Mouse (Mus musculus) gastrocnemius, postnatal 10 days (tissue): ENCODE measurements around the gene Lad1. TPM values are rescaled to one million over a fixed set of nuclear protein-coding genes. Genes with fewer than 3 reads are reported as not detected.

Source experiments
- DNase-seq: peaks from one replicate; pipeline ENCODE4 v3.0.0; 2021; ENCODE audit warnings: mixed read lengths
- total RNA-seq, 2 experiments: library from RNA; stranded (reverse); gene quantifications; 2 replicates each; pipeline ENCODE4 v1.2.3; 2021

Lad1 gene
- total RNA-seq, 2 experiments from 2014 or later = 0.11 to 0.12 TPM

GRCm38 (mm10) chr1:135846632-135847031, 28.2 kb downstream of the Lad1 start:
- DNase-seq = no peak

- DNase-seq = peak; percentile 40
Measured at GRCm38 (mm10) chr1:135847139-135847562, 28.8 kb downstream of the Lad1 start.

GRCm38 (mm10) chr1:135847611-135848351, 29.4 kb downstream of the Lad1 start:
- DNase-seq = no peak

DNA sequence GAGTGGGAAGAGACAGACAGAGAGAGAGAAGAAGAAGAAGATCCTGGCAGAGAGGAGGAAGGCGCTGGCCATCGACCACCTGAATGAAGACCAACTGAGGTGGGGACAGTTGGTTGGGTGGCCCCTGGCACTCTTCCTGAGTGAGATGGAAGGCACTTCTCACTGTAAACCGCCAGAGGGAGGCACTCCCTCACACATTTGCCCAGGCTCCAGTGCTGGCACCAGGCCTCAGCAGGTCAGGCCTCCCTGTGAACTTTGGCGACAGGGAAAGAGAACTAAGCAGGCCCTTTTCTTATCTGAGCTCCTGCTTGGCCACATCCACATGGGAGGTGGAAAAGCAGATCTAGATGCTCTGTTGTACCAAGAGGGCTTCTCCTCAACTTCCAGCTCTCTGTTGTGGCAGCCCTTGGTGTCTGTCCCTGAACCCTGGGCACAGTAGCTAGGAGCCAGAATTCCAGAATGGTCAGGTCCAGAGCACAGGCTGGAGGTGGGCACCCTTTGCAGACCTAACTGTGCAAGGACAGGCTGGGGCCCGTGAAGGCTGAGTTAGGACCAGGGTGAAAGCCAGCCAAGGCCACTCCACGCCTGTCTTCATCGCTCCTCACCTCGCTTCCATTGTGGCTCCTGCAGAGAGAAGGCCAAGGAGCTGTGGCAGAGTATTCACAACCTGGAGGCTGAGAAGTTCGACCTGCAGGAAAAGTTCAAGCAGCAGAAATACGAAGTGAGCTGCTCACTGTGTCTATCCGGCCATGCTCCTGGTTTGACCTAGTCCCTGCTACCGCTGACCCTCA, 32.5 kb downstream of the Lad1 start:
- peak; percentile 62 for DNase-seq

GRCm38 (mm10) chr1:135852044-135852756, 33.8 kb downstream of the Lad1 start:
- DNase-seq = no peak

DNA sequence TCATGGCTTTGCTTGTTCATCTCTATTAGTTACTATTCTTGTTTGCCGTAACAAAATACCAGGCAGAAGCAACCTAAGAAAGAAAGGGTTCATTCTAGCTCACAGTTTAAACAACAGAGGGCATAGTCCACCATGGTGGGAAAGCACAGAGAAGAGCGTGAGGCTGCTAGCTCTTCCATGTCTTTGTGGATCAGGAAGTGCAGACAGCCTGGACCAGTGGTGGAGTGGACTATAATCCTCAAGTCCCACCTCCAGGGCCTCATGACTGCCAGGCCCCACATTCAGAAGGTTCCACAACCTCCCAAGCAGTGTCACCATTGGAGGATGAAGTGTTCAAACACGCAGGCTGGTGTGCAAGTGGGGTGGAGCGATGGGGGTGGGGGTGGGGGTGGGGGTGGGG, 34.8 kb downstream of the Lad1 start:
- DNase-seq = no peak

- DNase-seq = no peak
Measured at GRCm38 (mm10) chr1:135854591-135855343, 36.4 kb downstream of the Lad1 start.

DNA sequence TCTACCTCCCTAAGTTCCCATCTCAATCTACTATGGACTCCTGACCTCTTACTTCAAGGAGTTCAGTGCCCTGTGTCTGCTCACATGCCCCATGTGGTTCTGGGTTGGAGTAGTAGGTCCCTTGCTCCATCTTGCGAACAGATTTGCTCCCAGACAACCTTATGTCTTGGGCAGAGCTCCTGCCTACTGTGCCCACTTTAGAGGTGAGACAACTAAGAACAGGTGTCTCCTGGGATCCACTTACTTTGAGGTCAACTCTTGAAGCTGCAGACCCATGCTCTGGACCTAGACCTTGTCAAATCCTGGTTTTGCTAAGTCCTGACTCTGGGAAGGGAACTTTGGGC, 36.9 kb downstream of the Lad1 start:
- DNase-seq = no peak

GRCm38 (mm10) chr1:135856070-135856469, 37.7 kb downstream of the Lad1 start:
- no peak for DNase-seq

- no peak for DNase-seq
Measured at GRCm38 (mm10) chr1:135857137-135857775, 38.9 kb downstream of the Lad1 start.

- DNase-seq = no peak
Measured at GRCm38 (mm10) chr1:135858533-135858932, 40.1 kb downstream of the Lad1 start.

DNA sequence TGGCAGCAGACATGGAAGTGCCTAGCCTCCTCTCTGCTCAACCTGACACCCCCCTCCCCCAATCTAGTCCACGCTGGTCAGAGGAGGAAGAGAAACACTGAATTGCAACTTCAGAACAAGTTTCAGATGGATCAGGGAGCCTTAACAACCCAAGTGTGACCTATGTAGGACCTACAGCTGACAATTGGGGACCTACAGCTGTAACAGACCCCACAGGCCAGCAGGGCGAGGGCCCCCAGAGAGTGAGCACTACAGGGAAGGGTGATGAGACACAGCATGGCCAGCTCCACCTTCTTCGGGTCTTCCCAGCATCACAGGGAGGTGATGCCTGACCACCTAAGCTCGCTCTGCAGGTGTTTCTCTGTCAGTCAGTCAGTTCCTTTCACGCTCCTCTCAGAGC, 42.7 kb downstream of the Lad1 start:
- no peak for DNase-seq

- DNase-seq = no peak
Measured at GRCm38 (mm10) chr1:135861980-135862552, 43.7 kb downstream of the Lad1 start.

GRCm38 (mm10) chr1:135862561-135862960, 44.2 kb downstream of the Lad1 start:
- no peak for DNase-seq

GRCm38 (mm10) chr1:135863786-135864335, 45.5 kb downstream of the Lad1 start:
- DNase-seq = no peak

- DNase-seq = no peak
Measured at GRCm38 (mm10) chr1:135864830-135865229, 46.4 kb downstream of the Lad1 start.

DNA sequence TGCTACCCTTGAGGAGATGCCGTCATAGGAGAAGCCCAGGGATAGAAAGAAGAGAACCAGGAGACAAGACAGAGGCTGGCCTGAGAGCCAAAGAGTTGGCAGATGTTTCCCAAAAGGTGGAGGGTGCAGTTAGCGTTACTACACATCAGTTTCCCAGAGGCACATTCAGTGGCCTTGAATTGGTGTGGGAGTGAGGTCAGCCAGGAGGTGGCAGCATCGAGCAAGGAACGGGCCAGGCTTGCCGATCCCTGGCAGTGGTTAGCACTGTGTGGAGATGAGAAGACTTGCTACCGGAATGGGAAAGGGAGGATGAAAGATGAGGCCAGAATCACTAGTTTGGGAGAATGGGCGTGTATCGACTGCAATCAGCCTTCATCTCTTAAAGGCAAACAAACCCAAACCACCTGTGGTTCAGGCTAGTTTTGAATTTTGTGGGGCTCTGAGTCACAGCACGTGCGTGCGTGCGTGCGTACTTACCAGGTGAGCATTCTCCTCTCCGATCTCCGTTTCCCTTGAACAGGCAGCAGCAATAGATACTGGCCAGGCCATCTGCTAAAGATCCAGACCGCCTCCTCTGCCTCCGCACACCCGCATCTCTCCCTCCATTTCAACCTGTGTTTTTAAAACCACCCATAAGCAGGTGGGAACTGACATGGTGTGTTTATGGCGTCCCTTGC, 47.3 kb downstream of the Lad1 start:
- peak; percentile 95 for DNase-seq

DNA sequence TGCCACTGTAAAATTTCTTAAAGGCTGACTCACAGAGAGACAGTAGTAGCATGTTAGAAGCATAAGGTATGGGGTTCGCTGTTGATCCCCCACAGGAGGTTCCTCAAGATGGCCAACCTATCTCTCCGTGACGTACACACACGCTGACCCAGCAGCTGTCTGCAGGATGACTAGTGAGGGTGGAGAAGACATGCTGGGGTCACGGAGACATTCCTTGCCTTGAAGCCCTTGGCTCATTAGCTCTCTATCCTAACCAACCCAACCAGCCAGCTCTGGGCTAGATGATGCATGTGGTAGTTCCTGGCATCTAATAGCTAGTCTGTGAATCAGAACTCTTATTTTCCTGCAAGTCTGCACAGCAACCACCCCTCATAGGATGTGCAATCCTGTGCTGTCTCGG, 50.2 kb downstream of the Lad1 start:
- no peak for DNase-seq

DNA sequence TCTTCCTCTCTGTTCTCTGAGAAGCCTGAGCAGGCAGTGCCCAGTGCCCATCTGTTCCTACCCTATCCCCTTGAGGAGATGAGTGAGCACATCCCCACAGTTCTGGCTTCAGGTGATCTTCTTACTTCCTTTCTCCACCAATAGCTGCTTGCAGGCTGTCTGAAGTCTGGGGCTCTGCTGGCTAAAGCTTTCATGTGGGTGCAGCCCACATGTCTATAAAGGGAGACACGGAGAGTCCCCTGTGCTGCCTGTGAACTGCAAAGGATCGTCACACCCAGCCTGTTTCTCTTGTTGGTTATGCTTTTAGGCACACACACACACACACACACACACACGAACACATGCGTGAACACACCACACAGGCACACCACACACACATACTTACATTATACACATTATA, 54.6 kb downstream of the Lad1 start:
- DNase-seq = no peak

GRCm38 (mm10) chr1:135877248-135877647, 58.9 kb downstream of the Lad1 start:
- DNase-seq = no peak
